Mouse (Mus musculus) adrenal gland, adult 8-10 months (tissue): Measurements from ENCODE around the gene Ube4a. TPM values are rescaled to one million over a fixed set of nuclear protein-coding genes. Genes with fewer than 3 reads are reported as not detected.

ENCODE experiments used
- DNase-seq: peaks from one replicate; pipeline ENCODE4 v3.0.0; 2022
- total RNA-seq, 4 experiments: library from RNA; stranded (reverse); gene quantifications; 2 replicates each; pipeline ENCODE4 v1.2.4; 2022

Ube4a gene
- total RNA-seq, 4 experiments from 2014 or later, result 85.1 to 103 (median 98.7) TPM

- DNase-seq, result no peak
Observed at GRCm38 (mm10) chr9:44897024-44897423, 68.4 kb downstream of the Ube4a start.

DNA sequence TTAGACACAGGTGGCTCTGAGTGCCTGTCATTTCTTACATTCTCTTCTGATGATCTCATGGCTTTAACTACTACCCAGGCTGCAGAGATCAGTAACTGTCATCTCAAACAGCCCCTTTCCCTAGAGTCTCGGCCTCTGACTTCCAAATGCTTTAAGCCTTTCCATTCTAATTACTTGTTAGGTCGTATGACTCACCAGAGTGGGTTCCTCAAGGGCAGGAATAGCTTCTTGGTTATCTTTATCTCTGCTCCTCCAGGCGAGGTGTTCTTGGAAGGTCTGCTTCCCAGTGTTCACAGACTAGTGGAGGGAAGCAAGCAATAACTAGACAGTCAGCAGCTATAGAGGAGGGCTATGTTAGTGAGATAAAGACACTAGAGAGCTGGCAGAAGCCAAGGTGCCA, 72.7 kb downstream of the Ube4a start:
- DNase-seq, result no peak

DNA sequence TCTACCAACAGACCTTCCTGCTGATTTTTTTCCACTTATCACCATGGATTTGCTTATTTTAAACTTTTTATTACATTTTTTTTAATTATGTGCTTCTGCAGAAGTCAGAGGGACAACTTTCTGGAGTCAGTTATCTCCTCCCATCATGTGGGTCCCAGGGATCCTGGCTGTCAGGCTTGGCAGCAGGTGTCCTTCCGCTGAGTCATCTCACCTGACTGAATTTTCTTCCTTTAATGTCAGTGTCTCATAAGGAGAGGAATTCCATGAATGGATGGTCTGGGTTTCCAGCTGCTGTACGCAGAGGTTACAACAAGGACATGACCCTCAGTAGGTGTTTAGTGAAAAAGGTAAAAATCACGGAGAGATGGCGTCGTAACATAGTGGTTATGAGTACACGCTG, 74.2 kb downstream of the Ube4a start:
- DNase-seq, result no peak

DNA sequence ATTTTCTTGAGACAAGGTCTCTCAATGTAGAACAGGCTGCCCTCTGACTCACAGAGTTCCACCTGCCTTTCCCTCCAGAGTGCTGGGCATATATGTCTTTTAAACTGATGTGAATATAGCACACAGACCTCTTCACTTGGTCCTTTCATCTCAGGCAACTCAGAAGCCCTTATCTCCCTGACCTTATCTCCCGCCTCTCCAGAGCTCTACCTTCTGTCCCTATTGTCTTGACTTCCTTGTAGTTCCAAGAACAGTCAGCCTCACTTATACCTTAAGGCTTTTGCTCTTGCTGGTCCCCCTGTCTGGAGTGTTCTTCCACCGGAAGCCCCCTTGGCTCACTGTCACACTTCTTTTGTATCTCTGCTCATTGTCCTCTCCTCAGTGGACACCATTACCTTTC, 75.3 kb downstream of the Ube4a start:
- no peak for DNase-seq

DNA sequence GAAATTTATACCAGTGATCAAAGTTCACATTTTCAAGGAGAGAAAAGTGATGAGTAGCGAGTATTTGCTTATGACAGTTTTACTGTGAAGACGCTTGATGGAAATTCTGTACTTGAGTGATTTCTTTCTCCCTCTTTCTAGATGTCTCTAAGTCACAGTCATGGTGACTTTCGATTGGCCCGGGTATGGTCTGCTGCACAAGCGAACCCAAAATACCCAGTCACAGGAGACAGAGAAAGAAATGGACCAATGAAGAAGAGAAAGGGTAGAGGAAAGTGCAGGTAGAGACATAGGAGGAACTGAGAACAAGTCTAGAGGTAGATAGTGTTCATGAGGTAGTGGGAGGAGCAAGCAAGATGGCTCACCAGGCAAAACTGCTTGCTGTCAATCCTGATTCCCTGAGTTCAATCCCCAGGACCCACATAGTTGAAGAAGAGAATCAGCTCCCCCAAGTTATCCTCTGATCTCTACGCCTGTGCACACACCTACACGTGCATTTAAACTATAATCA, 77.2 kb downstream of the Ube4a start:
- DNase-seq, result no peak

DNA sequence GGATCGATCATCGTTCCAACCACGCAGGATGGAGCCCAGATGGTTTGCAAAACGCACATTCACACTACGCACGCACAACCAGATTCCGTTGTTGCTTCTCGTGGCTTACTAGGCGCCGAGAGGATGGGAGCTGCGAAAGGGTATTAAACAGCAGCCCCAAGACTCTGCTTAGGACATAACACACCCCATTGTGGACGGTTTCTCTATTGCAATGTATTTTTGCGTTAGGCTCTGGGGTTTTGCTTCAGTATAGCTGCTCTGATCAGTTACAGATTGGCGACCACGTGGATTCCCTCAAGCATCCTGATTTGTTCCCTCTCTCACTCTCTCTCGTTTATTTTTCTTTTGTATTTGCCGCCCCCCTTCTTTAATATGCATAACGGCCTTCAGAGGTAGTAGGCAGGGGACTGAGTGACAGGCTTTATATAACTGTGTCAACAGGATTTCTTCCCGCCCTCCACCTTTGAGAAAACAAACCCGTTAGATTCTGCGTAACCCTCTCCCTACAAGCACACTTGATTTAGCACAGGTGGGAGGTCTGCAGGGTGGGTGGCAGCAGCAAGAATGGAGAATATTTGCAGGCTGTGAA, 82.3 kb downstream of the Ube4a start:
- no peak for DNase-seq

DNA sequence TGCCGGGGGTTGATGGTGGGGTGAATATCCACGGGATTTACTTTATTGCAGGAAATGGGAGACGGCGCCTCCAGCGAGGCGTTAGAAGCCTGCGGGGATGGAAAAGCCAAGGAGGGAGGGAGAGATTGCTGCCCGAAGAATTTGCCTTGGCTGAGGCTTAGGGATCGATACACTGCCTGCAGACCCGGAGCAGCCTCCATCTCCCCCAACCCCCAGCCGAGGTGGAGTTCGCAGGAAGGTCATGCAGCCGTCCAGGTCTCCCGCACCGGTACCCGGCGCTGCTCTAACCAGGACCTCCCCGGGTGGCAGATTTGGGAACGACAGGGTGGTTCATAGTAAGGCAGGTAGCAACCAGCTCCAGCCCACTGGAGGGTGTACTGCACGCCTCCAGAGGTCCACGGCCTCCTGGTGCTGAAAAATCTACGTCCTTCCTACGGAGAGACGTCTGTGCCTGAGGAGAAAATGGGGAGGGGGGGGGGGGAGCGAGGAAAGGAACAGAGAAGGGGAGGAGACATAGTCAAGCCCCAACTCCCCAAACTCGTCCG, 82.9 kb downstream of the Ube4a start:
- DNase-seq, result peak; percentile 42

DNA sequence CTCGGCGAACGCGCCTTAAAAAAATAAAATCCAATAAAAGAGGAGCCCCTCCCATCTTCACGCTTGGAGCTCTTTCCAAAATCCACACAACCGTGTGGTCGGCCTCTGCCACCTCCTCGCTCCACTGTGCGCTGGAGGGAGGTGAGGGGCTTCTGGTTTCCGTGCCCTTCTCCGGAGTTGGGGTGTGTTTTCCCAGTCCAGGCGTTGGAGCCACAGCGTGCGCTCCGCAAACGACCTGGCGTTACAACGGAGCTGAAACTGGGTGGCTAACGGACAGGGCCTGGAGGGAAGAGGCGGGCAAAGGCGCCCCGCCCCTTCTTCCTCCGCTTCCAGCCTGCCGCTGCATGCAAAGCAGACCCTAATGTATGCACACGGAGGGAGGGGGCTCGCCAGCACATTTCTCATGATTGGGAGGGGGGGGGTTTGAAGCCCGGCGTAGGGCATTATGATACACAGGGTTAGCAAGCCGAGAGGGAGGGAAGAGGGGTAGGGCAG, 83.4 kb downstream of the Ube4a start:
- peak; percentile 61 for DNase-seq

- DNase-seq, result peak; percentile 95
Observed at GRCm38 (mm10) chr9:44881221-44881871, 84.1 kb downstream of the Ube4a start, which contains the start of gene Kmt2a. TSS of gene Kmt2a (minus strand) at chr9:44881296.

GRCm38 (mm10) chr9:44880309-44881081, 84.9 kb downstream of the Ube4a start:
- DNase-seq, result peak; percentile 37

DNA sequence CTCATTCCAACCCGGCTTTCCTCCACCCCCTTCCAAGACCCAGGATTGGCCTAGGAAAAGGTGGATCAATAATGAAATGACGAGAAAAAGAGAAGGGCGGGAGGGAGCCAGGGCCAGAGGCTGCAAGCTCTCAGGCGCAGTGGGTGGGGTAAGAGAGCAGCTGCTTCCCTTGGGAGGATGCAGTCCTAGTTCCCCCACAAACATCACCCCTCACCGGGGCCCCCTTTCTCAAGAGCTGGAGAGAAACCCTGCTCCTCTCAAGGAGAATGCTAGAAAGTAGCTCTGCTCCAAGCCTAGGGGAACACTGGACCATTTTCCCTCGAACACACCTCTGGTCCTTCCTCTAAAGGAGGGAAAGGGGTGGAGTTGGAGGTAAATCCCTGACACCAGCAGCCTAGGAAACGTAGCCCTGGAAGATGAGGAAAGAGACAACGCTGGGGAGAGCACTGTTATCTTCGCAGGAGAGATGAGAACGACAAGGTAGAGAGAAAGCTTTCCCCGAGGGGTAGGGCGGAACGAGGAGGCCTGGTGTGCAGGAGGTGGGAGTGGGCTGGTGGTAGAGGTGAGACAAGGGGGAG, 85.6 kb downstream of the Ube4a start:
- DNase-seq, result no peak

GRCm38 (mm10) chr9:44878776-44879500, 86.5 kb downstream of the Ube4a start:
- DNase-seq, result no peak

- DNase-seq, result no peak
Observed at GRCm38 (mm10) chr9:44877686-44878085, 87.7 kb downstream of the Ube4a start.

DNA sequence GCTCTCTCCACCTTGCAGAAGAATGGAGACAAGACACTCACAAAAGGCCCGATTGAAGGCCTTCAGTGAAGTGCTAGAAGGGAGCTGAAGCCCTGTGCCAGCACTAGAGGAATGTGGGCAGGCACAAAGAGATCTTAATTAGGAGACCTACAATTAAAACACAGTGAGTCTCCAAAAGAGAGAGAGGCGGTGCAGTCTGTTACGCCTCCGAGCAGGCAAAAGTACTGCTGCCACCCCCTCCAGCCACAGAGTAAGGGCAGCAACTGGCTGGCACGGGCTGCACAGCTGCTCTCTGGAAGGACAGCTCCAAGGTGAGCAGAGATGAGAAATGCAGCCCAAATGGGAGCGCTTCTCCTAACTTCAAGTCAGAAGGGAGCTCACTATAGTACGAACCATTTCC, 89.9 kb downstream of the Ube4a start:
- peak; percentile 57 for DNase-seq

DNA sequence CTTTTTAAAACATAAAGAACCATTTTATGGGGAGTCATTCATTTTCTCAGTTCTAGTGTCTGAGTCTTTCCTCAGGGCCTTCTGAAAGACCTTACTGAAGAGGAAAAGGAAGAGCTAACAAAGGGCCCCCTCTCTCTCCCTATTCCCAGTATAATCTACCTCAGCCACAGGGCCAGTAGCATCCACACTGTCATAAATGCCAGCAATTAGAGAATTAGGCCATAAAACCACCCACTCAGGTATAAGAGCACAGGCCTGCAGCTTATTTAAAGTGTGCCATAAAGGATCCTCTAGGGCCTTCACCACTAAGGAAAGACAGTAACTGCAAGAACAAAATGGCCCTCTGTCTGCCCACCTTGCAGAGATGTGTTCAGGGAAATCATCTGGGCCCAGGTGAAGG, 91.2 kb downstream of the Ube4a start:
- DNase-seq, result no peak

DNA sequence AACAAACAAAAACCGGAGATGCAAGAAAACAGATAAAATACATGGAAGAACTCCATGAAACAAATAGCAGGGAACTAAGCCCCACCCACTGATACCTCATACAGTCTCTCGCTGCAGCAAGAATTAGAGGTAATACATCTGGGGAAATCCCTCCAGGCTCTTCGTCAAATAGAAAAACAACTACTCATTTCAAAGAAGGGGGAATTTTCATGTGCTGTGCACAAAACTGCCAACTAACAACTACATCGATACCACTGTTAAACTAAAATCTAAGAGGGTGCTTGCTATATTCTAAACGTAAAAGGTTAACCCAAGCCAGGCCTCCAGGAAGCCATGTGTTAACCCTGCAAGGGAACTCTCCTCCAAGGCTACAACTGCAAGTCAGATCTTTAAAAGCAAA, 91.7 kb downstream of the Ube4a start:
- no peak for DNase-seq

Other genes starting within 250 kb of the Ube4a start
- gene Phldb1, start 230.4 kb downstream of the Ube4a start, total RNA-seq, result 10 to 100 TPM; 31.7 to 64.7 (median 48.5) TPM
- 100 to 1,000 TPM; 172 to 185 (median 176) TPM for gene Arcn1, start 197.8 kb downstream of the Ube4a start, total RNA-seq
- gene Ift46, start 197.7 kb downstream of the Ube4a start, total RNA-seq, result 100 to 1,000 TPM in 2 of 4 experiments, 10 to 100 TPM in 2; 77.7 to 116 (median 99.6) TPM
- gene Tmem25, start 166.3 kb downstream of the Ube4a start, total RNA-seq, result 10 to 100 TPM in 1 of 4 experiments, 1 to 10 TPM in 3; 8.7 to 15.3 (median 9.4) TPM
- 1 to 10 TPM; 3.7 to 9.0 (median 5.5) TPM for gene Ttc36, start 162.5 kb downstream of the Ube4a start, total RNA-seq
- gene Kmt2a, start 84.3 kb downstream of the Ube4a start, total RNA-seq, result 10 to 100 TPM; 32.5 to 58.2 (median 41.4) TPM
- gene Atp5l, start 44.9 kb downstream of the Ube4a start, total RNA-seq, result 100 to 1,000 TPM; 346 to 533 (median 405) TPM
- 1 to 10 TPM in 1 of 4 experiments, under 1 TPM in 2, not detected in 1; 0.52 to 1.3 (median 0.59) TPM for gene Cd3g, start 14.8 kb upstream of the Ube4a start, total RNA-seq
- gene Cd3d, start 16.2 kb upstream of the Ube4a start, total RNA-seq, result under 1 TPM in 1 of 4 experiments, not detected in 3; 0.38 TPM
- gene Cd3e, start 44.0 kb upstream of the Ube4a start, total RNA-seq, result 1 to 10 TPM in 3 of 4 experiments, under 1 TPM in 1; 0.56 to 2.7 (median 1.7) TPM
- 1 to 10 TPM; 4.5 to 7.1 (median 6.2) TPM for gene Mpzl2, start 74.2 kb upstream of the Ube4a start, total RNA-seq
- gene Mpzl3, start 89.6 kb upstream of the Ube4a start, total RNA-seq, result 10 to 100 TPM in 2 of 4 experiments, 1 to 10 TPM in 2; 6.5 to 17.4 (median 10.1) TPM
- 1 to 10 TPM; 2.2 to 3.9 (median 2.9) TPM for gene Jaml, start 113.6 kb upstream of the Ube4a start, total RNA-seq
- gene Scn2b, start 152.2 kb upstream of the Ube4a start, total RNA-seq, result 10 to 100 TPM in 3 of 4 experiments, 1 to 10 TPM in 1; 9.1 to 14.4 (median 13.9) TPM
- 1 to 10 TPM; 1.2 to 1.7 (median 1.5) TPM for gene Scn4b, start 172.8 kb upstream of the Ube4a start, total RNA-seq
- under 1 TPM in 3 of 4 experiments, not detected in 1; 0.65 to 0.68 (median 0.67) TPM for gene BC049352, start 216.4 kb upstream of the Ube4a start, total RNA-seq
- not detected for gene Tmprss4, start 238.5 kb upstream of the Ube4a start, total RNA-seq